In the genomic region with DNA sequence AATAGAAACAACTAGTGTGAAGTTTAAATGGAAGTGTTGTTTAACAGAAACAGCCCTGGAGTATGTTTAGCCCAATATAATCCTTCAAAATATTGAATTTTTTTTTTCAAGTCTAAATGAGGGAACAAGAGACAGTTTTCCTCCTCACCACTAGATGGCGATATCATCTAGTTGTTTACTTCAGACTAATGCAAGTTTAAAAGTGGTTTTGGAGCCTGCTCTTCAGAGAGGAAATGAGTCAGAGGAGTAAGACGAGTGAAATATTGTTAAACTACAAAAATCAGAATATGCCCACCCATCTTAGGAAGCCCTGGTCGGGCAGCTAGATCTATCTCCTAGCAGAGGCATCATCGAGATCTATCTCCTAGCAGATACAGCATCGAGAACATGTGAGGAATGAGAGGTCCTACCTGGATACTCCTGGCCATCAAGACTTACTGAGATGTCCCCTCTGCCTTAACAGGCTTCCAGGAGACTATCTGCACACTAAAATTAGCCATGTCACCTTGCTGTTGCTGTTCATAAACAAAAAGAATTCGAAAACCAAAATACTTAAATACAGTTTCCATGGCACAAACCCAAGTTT, we compare ENCODE assay signal across 8 mouse cellular contexts.
A peak's percentile ranks its signal among the peaks of the same experiment; 100 is the strongest.
DNase-seq lines count a peak whose midpoint lies in the region; ATAC-seq and TF ChIP-seq lines count a peak whose summit lies in the region.
"Had no signal": no experiment of that assay in that cellular context is flagged by ENCODE, and none has a peak within 500 bp of the region (broad histone marks: within the 10 kb centered on the region; RNA-seq: fewer than 3 reads in every experiment).

No protein-coding gene starts in this region.

- no peak for TF ChIP-seq POLR2A in kidney, adult 2 months (IDR thresholded peaks at IDR 0.05; ENCODE audit: low read depth, low read length)

- H3K4me2 ChIP-seq in forebrain, embryonic 16.5 days (ENCODE audit: low read length) = no peak overlapping the region
- no peak overlapping the region for H3K4me2 ChIP-seq in midbrain, postnatal 0 days (ENCODE audit: low read depth, low read length, poor library complexity, severe bottlenecking)

- no peak overlapping the region for H3K9ac ChIP-seq in ES-E14 (ENCODE audit: insufficient read depth, low read depth, low read length, poor library complexity, severe bottlenecking)
- H3K9ac ChIP-seq in forebrain, embryonic 16.5 days (replicated peaks; ENCODE audit: low read depth, low read length) = no peak overlapping the region
- H3K9ac ChIP-seq in midbrain, postnatal 0 days (replicated peaks; ENCODE audit: low read length, poor library complexity, severe bottlenecking) = no peak overlapping the region

- peak; percentile 39; the same call in 1 of the 2 replicates for TF ChIP-seq CTCF in kidney, adult 2 months (conservative IDR thresholded peaks at IDR 0.05; ENCODE audit: insufficient read depth, insufficient read length, low read depth, low read length)
- peak; percentile 90 for TF ChIP-seq CTCF in midbrain, postnatal 0 days (IDR thresholded peaks at IDR 0.05)

- H3K27ac ChIP-seq in kidney, adult 2 months (ENCODE audit: insufficient read depth, low read depth, low read length) = no peak overlapping the region
- H3K27ac ChIP-seq in ES-E14 (ENCODE audit: insufficient read depth, low read depth, low read length, poor library complexity, severe bottlenecking) = no peak overlapping the region
- H3K27ac ChIP-seq in forebrain, embryonic 16.5 days (ENCODE audit: low read length) = no peak overlapping the region
- H3K27ac ChIP-seq in midbrain, postnatal 0 days (ENCODE audit: low read depth, low read length) = no peak overlapping the region

- no peaks in the 10 kb centered on the region for H3K9me3 ChIP-seq in ES-E14 (ENCODE audit: control insufficient read depth, insufficient read depth, low read depth, low read length)
- H3K9me3 ChIP-seq in forebrain, embryonic 16.5 days (ENCODE audit: control insufficient read depth, low read length) = no peaks in the 10 kb centered on the region
- no peaks in the 10 kb centered on the region for H3K9me3 ChIP-seq in midbrain, postnatal 0 days (ENCODE audit: low read length)

- in situ Hi-C loops in ES-E14 (cut with MboI; ENCODE audit: low sequenced_read_pairs in 2 of 2, unreplicated experiment in 2 of 2) = no loop called here

- H3K36me3 ChIP-seq in kidney, adult 2 months (ENCODE audit: control insufficient read depth, insufficient read depth, low read length) = no peaks in the 10 kb centered on the region
- H3K36me3 ChIP-seq in ES-E14 (ENCODE audit: control insufficient read depth, insufficient read depth, low read length, poor library complexity, severe bottlenecking) = no peaks in the 10 kb centered on the region
- H3K36me3 ChIP-seq in forebrain, embryonic 16.5 days (ENCODE audit: control insufficient read depth, insufficient read depth) = no peaks in the 10 kb centered on the region
- peaks cover 2% of the 10 kb centered on the region; the same call in 1 of the 2 replicates for H3K36me3 ChIP-seq in midbrain, postnatal 0 days (ENCODE audit: insufficient read depth, low read length)

- peaks cover 4% of the 10 kb centered on the region; the same call in 1 of the 2 replicates for H3K4me1 ChIP-seq in kidney, adult 2 months (ENCODE audit: control insufficient read depth, insufficient read depth, low read length)
- no peaks in the 10 kb centered on the region for H3K4me1 ChIP-seq in ES-E14 (ENCODE audit: control insufficient read depth in 2 of 2, insufficient read depth in 2 of 2, low read length in 2 of 2, poor library complexity in 1 of 2)
- no peaks in the 10 kb centered on the region for H3K4me1 ChIP-seq in forebrain, embryonic 16.5 days (replicated peaks; ENCODE audit: control insufficient read depth, insufficient read depth, low read length)
- H3K4me1 ChIP-seq in midbrain, postnatal 0 days (ENCODE audit: insufficient read depth, low read length) = no peaks in the 10 kb centered on the region

- peak; percentile 20; the same call in 1 of the 2 replicates for ATAC-seq in forebrain, embryonic 16.5 days
- ATAC-seq in midbrain, postnatal 0 days (ENCODE audit: low FRiP score) = peak; percentile 27; the same call in 1 of the 2 replicates

- no peak overlapping the region for H3K4me3 ChIP-seq in kidney, adult 2 months (ENCODE audit: insufficient read depth, low read depth, low read length)
- H3K4me3 ChIP-seq in ES-E14 (ENCODE audit: insufficient read depth in 1 of 2, low read depth in 1 of 2, low read length in 2 of 2, poor library complexity in 1 of 2, severe bottlenecking in 1 of 2) = no peak overlapping the region
- H3K4me3 ChIP-seq in forebrain, embryonic 16.5 days (replicated peaks; ENCODE audit: low read length) = no peak overlapping the region
- H3K4me3 ChIP-seq in midbrain, postnatal 0 days (ENCODE audit: low read depth, low read length) = no peak overlapping the region
- H3K4me3 ChIP-seq: myocyte had no signal

- 41% methylated on average over 6 of the region's 6 CpGs for WGBS in kidney, adult 2 months
- WGBS in forebrain, embryonic 16.5 days = 49% methylated on average over 6 of the region's 6 CpGs
- WGBS in midbrain, postnatal 0 days = 49% methylated on average over 6 of the region's 6 CpGs

- no peaks in the 10 kb centered on the region for H3K27me3 ChIP-seq in kidney, adult 2 months (replicated peaks; ENCODE audit: control insufficient read depth, insufficient read depth, low read length)
- no peaks in the 10 kb centered on the region for H3K27me3 ChIP-seq in forebrain, embryonic 16.5 days (replicated peaks; ENCODE audit: control insufficient read depth, insufficient read depth, low read length)
- no peaks in the 10 kb centered on the region for H3K27me3 ChIP-seq in midbrain, postnatal 0 days (ENCODE audit: insufficient read depth, low read length)

- peak; percentile 49 for DNase-seq in kidney, adult 2 months
- no peak for DNase-seq in kidney, postnatal 4 days
- DNase-seq in B cell, adult 2 months = peak; percentile 23 to 31
- DNase-seq in ES-E14 (ENCODE audit: low read depth, low spot score) = peak; percentile 11
- DNase-seq in midbrain, postnatal 0 days (ENCODE audit: low spot score) = peak; percentile 86
- no peak for DNase-seq in adrenal gland, adult 8-10 months

TF ChIP-seq in ES-E14, 5 proteins besides CTCF, POLR2A, EP300 and RAD21:
- TF ChIP-seq MAFK (IDR thresholded peaks at IDR 0.05; ENCODE audit: insufficient read depth, low read depth, low read length) (no peak), ZC3H11A (IDR thresholded peaks at IDR 0.05; ENCODE audit: borderline replicate concordance, low read depth, low read length) (peak; percentile 47; the same call in 1 of the 2 replicates), CHD2 (IDR thresholded peaks at IDR 0.05; ENCODE audit: low read depth, low read length) (no peak), ZNF384 (IDR thresholded peaks at IDR 0.05; ENCODE audit: low read depth, low read length) (0 out of 2 replicates have a peak, but pooled peaks have one; percentile 21), HCFC1 (IDR thresholded peaks at IDR 0.05; ENCODE audit: borderline replicate concordance, insufficient read depth, low read length) (no peak)

Comparison
In these comparisons a context has a peak if more than half of its experiments do, and no peak if none do; other contexts are left out.
1. DNase-seq: peak in kidney, adult 2 months (single experiment), B cell, adult 2 months (2 of 2), ES-E14 (single experiment) and midbrain, postnatal 0 days (single experiment); none in kidney, postnatal 4 days (0 of 2) and adrenal gland, adult 8-10 months (single experiment).